Mouse (Mus musculus): ENCODE results near the gene Cdc6. TPM values are rescaled to one million over a fixed set of nuclear protein-coding genes. Genes with fewer than 3 reads are reported as not detected.
A peak's percentile ranks its signal among the peaks of the same experiment; 100 is the strongest.

The Cdc6 gene
- polyA plus RNA-seq, 2 experiments = 28.6 to 64.1 TPM

DNA sequence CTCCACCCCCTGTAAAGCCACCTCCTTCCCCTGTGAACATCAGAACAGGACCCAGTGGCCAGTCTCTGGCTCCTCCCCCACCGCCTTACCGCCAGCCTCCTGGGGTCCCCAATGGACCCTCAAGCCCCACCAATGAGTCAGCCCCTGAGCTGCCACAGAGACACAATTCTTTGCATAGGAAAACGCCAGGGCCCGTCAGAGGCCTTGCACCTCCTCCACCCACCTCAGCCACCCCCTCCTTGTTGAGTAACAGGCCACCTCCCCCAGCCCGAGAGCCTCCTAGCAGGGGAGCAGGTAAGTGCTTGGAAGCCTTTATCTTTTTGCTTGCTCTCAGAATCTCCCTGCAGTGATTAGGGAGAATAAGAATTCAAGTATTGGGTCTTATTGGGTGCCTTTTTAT, 15.2 kb upstream of the Cdc6 start:
- Histone ChIP-seq H3K27ac (no peak overlapping the region), H3K36me3 (replicated peaks; ENCODE audit: control insufficient read depth, insufficient read depth, low read depth) (peaks cover 38% of the 10 kb centered on the region), H3K9me3 (ENCODE audit: control insufficient read depth, low read length) (no peaks in the 10 kb centered on the region), H3K4me2 (ENCODE audit: low read depth) (no peak overlapping the region), H3K4me1 (replicated peaks; ENCODE audit: control insufficient read depth in 2 of 2, insufficient read depth in 2 of 2, low read length in 1 of 2) (peaks cover 0 to 4% of the 10 kb centered on the region in 2 experiments; a peak in 1 of 4 replicates), H3K27me3 (ENCODE audit: control insufficient read depth, insufficient read depth, low read length) (no peaks in the 10 kb centered on the region), H3K9ac (replicated peaks) (no peak overlapping the region), H3K4me3 (ENCODE audit: insufficient read depth in 1 of 2, low read depth in 2 of 2, low read length in 2 of 2) (no peak overlapping the region)
- WGBS (ENCODE audit: insufficient replicate concordance) = 71% methylated on average over 5 of the region's 5 CpGs
- no peak for DNase-seq (ENCODE audit: low read depth in 3 of 3, low spot score in 3 of 3)
- no peak for ATAC-seq (ENCODE audit: insufficient read depth)
- no peak for TF ChIP-seq EP300 (IDR thresholded peaks at IDR 0.05; ENCODE audit: low read depth)
- no peak for TF ChIP-seq CTCF (IDR thresholded peaks at IDR 0.05; ENCODE audit: low read depth)

DNA sequence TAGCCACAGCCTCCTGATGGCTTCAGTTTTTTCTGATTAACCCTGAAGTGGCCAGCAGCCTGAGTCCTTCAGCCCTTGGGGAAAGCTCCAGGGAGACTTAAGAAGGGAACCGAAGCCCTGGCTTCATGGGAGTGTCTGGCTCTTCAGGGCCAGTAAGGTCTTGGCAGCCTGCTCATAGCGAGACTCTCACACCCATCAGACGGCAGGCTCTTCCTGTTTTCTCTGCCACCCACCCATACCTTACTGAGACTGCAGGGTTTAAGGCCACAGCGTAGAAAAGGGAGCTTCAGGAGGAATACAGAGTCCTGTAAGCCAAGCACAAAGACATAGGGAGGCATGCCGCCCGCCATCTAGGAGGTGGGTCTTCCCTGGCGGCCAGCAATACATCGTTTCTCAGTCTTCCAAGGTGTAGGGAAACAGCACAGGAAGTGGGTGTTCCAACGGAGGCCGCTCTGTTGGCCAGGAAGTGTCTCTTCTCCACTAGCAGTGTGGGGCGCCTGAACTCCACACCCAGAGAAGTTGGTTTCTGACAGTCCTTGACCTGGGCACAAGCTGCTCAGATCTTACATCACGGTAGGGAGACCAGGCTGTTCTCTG, 7.0 kb upstream of the Cdc6 start:
- ATAC-seq (ENCODE audit: insufficient read depth) = no peak
- TF ChIP-seq CTCF (IDR thresholded peaks at IDR 0.05; ENCODE audit: low read depth) (no peak), EP300 (IDR thresholded peaks at IDR 0.05; ENCODE audit: low read depth) (no peak)

DNA sequence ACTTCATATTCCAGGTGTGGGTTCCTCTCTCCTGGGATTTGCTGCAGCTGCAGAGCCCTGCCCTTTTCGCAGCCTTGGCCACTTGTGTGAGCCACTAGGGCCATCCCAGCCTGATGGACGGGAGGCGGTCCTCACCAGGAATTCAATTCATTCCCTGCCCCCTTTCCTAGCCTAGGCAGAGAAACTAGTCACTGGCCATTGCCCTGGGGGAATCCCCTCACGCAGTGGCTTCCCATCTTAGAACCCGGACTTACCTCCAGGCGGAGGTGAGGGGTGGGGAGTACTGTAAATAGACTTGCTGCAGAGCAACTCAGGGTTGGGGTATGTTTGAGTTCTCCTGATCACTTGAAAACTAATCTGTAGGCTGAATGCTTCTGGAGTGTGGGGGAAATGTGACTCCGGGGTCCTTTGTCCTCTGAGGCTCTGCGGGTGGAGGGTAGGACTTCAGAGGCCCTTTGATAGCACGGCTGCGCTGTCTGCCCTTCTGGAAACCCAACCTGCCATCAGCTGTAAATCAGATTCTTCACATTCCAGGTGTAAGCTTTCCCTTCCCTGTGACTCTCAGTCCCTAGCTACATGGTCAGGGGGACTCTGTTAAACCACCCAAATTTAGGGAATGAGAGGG, 4.9 kb upstream of the Cdc6 start:
- ATAC-seq (ENCODE audit: insufficient read depth) (no peak), DNase-seq (ENCODE audit: low read depth in 3 of 3, low spot score in 3 of 3) (no peak)
- peaks cover 18% of the 10 kb centered on the region for H3K36me3 ChIP-seq (replicated peaks; ENCODE audit: control insufficient read depth, insufficient read depth, low read depth)
- peaks cover 48 to 54% of the 10 kb centered on the region in 2 experiments for H3K4me1 ChIP-seq (replicated peaks; ENCODE audit: control insufficient read depth in 2 of 2, insufficient read depth in 2 of 2, low read length in 1 of 2)
- H3K9ac ChIP-seq (replicated peaks) = 0 out of 2 replicates have a peak overlapping the region, but pooled peaks have one; percentile 4
- H3K9me3 ChIP-seq (ENCODE audit: control insufficient read depth, low read length) = no peaks in the 10 kb centered on the region
- TF ChIP-seq CTCF (IDR thresholded peaks at IDR 0.05; ENCODE audit: low read depth) (no peak), EP300 (IDR thresholded peaks at IDR 0.05; ENCODE audit: low read depth) (no peak)
- no peaks in the 10 kb centered on the region for H3K27me3 ChIP-seq (ENCODE audit: control insufficient read depth, insufficient read depth, low read length)
- no peak overlapping the region for H3K4me2 ChIP-seq (ENCODE audit: low read depth)
- H3K4me3 ChIP-seq (ENCODE audit: insufficient read depth in 1 of 2, low read depth in 2 of 2, low read length in 2 of 2) = no peak overlapping the region
- H3K27ac ChIP-seq = peak overlapping the region; percentile 13; the same call in 1 of the 2 replicates
- 66% methylated on average over 10 of the region's 10 CpGs for WGBS (ENCODE audit: insufficient replicate concordance)

More for the DNA sequence above, 7.0 kb upstream of the Cdc6 start:
- Histone ChIP-seq H3K27me3 (ENCODE audit: control insufficient read depth, insufficient read depth, low read length) (no peaks in the 10 kb centered on the region), H3K4me2 (ENCODE audit: low read depth) (no peak overlapping the region), H3K36me3 (replicated peaks; ENCODE audit: control insufficient read depth, insufficient read depth, low read depth) (peaks cover 31% of the 10 kb centered on the region), H3K27ac (no peak overlapping the region), H3K4me1 (replicated peaks; ENCODE audit: control insufficient read depth in 2 of 2, insufficient read depth in 2 of 2, low read length in 1 of 2) (peaks cover 31 to 38% of the 10 kb centered on the region in 2 experiments), H3K9me3 (ENCODE audit: control insufficient read depth, low read length) (no peaks in the 10 kb centered on the region), H3K9ac (replicated peaks) (no peak overlapping the region), H3K4me3 (ENCODE audit: insufficient read depth in 1 of 2, low read depth in 2 of 2, low read length in 2 of 2) (no peak overlapping the region)
- WGBS (ENCODE audit: insufficient replicate concordance) = 36% methylated on average over 12 of the region's 12 CpGs
- no peak for DNase-seq (ENCODE audit: low read depth in 3 of 3, low spot score in 3 of 3)

DNA sequence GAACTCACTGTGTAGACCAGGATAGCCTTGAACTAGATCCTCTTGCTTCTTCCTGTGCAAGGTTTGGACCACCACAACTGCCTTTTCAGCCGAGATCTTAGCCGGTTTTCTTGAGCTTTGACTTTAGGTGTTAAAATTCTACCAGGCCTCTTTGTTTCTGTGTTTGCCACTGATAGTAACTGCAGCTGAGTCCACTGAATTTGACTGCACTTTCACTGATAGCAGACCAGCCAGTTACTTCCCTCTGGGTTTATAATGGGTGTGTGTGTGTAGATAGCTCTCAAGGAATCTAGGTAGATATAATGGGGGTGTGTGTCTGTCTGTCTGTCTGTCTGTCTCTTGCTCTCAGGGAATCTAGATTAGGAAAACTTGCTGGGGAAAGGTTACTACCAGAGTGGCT, 3.0 kb upstream of the Cdc6 start:
- Histone ChIP-seq H3K27me3 (ENCODE audit: control insufficient read depth, insufficient read depth, low read length) (no peaks in the 10 kb centered on the region), H3K4me2 (ENCODE audit: low read depth) (peak overlapping the region; percentile 67), H3K36me3 (replicated peaks; ENCODE audit: control insufficient read depth, insufficient read depth, low read depth) (peaks cover 24% of the 10 kb centered on the region), H3K4me3 (ENCODE audit: insufficient read depth in 1 of 2, low read depth in 2 of 2, low read length in 2 of 2) (peak overlapping the region; percentile 0 to 3; a peak in 2 of 4 replicates), H3K4me1 (replicated peaks; ENCODE audit: control insufficient read depth in 2 of 2, insufficient read depth in 2 of 2, low read length in 1 of 2) (peaks cover 48 to 58% of the 10 kb centered on the region in 2 experiments), H3K9me3 (ENCODE audit: control insufficient read depth, low read length) (no peaks in the 10 kb centered on the region), H3K9ac (replicated peaks) (peak overlapping the region; percentile 23), H3K27ac (peak overlapping the region; percentile 86)
- TF ChIP-seq EP300 (IDR thresholded peaks at IDR 0.05; ENCODE audit: low read depth) (peak; percentile 91), CTCF (IDR thresholded peaks at IDR 0.05; ENCODE audit: low read depth) (no peak)
- DNase-seq (ENCODE audit: low read depth in 3 of 3, low spot score in 3 of 3) (peak; percentile 74 to 80 (median 78)), ATAC-seq (ENCODE audit: insufficient read depth) (peak; percentile 75)
- 3% methylated on average over 2 of the region's 2 CpGs for WGBS (ENCODE audit: insufficient replicate concordance)

DNA sequence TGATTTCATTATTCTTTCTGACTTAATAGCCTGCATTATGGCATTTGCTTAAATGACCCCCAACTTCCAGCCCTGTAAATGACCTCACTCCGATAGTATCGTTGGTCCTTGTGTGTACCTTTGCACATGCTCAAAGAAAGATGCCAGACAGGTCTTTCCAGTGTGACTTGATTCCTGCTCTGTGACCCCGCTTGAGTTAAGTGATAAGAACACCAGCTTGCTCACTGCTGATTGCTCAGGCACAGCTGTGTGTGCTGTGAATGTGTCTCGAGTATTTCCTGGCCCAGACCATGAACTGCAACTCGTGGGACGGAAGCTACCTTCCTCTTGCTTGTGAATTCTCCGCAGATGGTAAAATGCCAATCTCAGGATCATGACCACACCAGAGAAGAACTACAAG, 2.6 kb upstream of the Cdc6 start:
- peak; percentile 35 for TF ChIP-seq EP300 (IDR thresholded peaks at IDR 0.05; ENCODE audit: low read depth)
- TF ChIP-seq CTCF (IDR thresholded peaks at IDR 0.05; ENCODE audit: low read depth) = no peak
- H3K4me3 ChIP-seq (ENCODE audit: insufficient read depth in 1 of 2, low read depth in 2 of 2, low read length in 2 of 2) = peak overlapping the region in 1 of 2 experiments; percentile 5; a peak in 1 of 4 replicates

More for the DNA sequence above, 2.6 kb upstream of the Cdc6 start:
- ATAC-seq (ENCODE audit: insufficient read depth) (peak; percentile 70), DNase-seq (ENCODE audit: low read depth in 3 of 3, low spot score in 3 of 3) (peak; percentile 61 to 64 (median 62))
- WGBS (ENCODE audit: insufficient replicate concordance) = 11% methylated on average over 7 of the region's 7 CpGs
- H3K36me3 ChIP-seq (replicated peaks; ENCODE audit: control insufficient read depth, insufficient read depth, low read depth) = peaks cover 22% of the 10 kb centered on the region
- H3K4me1 ChIP-seq (replicated peaks; ENCODE audit: control insufficient read depth in 2 of 2, insufficient read depth in 2 of 2, low read length in 1 of 2) = peaks cover 48 to 61% of the 10 kb centered on the region in 2 experiments
- no peaks in the 10 kb centered on the region for H3K9me3 ChIP-seq (ENCODE audit: control insufficient read depth, low read length)
- H3K4me2 ChIP-seq (ENCODE audit: low read depth) = peak overlapping the region; percentile 67
- peak overlapping the region; percentile 86 for H3K27ac ChIP-seq
- peak overlapping the region; percentile 10 for H3K9ac ChIP-seq (replicated peaks)
- no peaks in the 10 kb centered on the region for H3K27me3 ChIP-seq (ENCODE audit: control insufficient read depth, insufficient read depth, low read length)
